Mouse (Mus musculus) adrenal gland (tissue): ENCODE measurements around the gene Ring1.

Source experiments
- intact Hi-C: fragments of 180-260 bp; cut with DNase I; formaldehyde crosslinking; loops from one replicate; pipeline ENCODE4 v1.15.1; 2025
- long read RNA-seq, 2 experiments: library from polyadenylated mRNA; unstranded; transcript quantifications; one replicate each; pipeline ENCODE4 v2.0.0; 2020; ENCODE audit warnings: borderline replicate concordance in 1 of 2; ENCODE audit not compliant: insufficient replicate concordance in 1 of 2

The Ring1 gene
- long read RNA-seq, experiment 1, transcript Ring1-201 (7 exons, 2,034 nt), result major isoform, 12 of 13 reads
- long read RNA-seq, experiment 1, partial matches to known transcripts, result 1 of 13 reads
- long read RNA-seq, experiment 1, other reads (novel, unspliced or antisense), result 0 of 13 reads
- long read RNA-seq, experiment 2, transcript Ring1-201 (7 exons, 2,034 nt), result major isoform, 5 of 6 reads
- long read RNA-seq, experiment 2, partial matches to known transcripts, result 1 of 6 reads
- long read RNA-seq, experiment 2, other reads (novel, unspliced or antisense), result 0 of 6 reads

DNA sequence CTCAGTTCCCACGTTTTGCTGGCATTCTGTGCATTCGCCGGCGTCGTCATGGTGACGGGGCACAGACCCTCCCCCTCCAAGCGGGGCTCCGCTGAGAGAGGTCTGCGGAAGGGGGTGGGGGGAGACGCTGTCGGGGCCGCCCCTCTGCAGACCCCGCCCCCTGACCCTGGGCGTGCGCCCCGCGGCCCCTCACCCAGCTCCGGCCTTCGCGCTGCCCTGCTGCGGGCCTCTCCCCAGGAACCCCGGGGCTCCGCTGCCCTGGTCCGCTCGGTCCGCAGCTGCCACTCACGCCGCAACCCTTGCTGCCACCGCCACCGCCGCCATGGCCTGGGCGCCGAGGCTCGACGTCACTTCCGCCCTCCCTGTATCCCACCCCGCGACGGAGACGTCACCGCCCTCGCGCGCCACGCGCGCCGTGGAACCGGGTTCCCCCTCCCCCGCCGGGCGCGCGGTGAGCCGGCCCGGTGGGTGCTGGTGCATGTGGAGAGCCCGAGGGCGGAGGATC, at the start of gene Ring1:
Gene Ring1 (minus strand): TSS at position 364 of the 505 bp plus-strand sequence.
- intact Hi-C loops, result no loop called here

DNA sequence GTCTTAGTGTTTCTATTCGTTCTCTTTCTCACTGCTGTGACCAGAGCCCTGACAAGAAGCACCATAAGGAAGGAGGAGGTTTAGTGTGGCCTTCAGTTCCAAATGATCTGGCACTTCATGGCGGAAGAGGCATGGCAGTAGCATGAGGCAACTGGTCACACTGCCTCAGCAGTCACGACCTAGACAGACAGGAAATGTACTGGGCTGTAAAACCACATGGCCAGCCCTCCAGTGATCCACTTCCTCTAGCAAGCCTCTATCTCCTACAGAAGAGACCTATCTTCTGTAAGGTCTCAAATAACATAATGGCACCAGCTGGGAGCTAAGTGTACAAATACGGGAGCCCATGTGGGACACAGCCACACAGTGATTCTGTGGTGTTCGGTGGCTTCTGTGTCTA, 47.6 kb upstream of the Ring1 start:
- intact Hi-C loops, result loop anchor here (10.0 kb wide), 1 partner anchor 163 kb away; the partner anchor contains the start of gene H2-Ob

DNA sequence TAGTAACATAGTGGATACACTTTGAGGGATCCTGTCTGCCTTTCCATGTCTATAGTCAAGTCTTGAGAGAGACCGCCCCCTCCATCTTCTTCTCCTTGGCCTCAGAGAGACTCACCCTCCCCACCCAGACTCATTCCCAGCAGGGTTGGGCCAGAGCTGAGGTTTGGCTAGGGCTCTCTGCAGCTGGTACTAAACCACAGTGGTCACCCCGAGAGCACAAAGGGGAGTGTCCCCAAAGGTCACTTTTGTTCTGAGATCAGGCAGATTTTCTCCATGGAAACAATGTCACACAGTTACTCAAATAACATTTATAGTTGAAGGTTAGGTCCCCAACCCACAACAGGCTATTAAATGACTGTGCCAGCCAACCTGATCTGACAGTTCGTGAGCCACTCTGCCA, 44.4 kb upstream of the Ring1 start:
- intact Hi-C loops, result no loop called here

DNA sequence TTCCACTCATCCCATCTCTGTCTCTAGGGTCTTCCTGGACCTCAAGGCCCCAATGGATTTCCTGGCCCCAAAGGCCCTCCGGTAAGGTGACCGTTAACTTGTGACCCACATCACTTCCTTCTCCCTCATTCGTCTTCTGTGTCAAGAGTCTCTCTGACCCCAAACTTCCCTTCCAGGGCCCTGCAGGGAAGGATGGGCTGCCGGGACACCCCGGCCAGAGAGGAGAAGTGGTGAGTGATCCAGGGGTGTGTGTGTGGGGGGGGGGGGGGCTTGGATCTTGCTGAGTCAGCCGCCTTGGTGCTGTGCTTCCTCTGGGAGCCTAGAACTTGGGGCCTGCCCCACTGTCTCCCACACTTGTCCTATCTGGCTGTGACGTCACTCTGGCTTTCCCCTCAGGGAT, 32.7 kb upstream of the Ring1 start:
- intact Hi-C loops, result no loop called here

DNA sequence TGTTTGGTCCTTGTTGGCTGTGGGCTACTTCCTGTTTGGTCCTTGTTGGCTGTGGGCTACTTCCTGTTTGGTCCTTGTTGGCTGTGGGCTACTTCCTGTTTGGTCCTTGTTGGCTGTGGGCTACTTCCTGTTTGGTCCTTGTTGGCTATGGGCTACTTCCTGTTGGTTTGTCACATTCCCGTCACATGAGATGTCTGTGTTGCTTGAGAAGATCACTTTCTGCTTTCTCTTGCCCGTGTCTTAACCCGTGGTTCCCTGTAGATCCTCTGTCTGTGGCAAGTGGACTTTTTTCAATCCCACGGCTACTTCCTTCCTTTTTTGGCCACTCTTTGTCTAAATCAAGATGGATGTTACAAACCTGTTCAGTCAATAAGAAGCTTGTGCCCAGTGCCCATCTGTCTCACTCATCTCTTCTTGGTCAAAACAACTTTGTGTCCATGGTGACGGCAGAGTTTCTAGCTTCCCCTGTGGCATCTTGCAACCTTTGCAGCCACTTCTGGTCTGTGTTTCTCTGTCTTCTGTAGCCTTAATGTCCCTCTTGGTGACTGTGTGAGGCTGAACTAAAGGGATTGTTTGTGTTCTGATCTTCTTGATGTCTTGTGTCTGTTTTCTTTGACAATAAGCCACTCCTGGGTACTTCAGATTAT, 23.0 kb upstream of the Ring1 start:
- intact Hi-C loops, result no loop called here

DNA sequence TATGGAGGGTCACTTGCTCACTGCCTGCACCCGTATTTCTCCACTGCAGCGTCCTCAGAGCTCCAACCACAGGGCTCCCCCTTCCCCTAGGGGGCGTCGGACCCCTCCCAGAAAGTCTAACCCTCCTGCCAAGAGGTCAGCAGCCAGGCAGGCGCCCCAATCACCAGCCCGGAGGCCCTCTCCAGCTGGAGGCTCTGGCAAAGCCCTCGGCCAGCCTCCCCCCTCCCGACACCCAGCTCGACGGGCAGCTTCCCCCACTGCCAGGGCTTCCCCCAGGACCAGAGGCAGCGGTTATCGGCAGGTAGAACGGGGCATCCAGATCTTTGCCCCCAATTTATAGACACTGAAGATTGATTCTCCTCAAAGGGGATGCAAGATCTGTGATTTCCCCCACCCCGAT, 21.5 kb upstream of the Ring1 start:
- intact Hi-C loops, result no loop called here

DNA sequence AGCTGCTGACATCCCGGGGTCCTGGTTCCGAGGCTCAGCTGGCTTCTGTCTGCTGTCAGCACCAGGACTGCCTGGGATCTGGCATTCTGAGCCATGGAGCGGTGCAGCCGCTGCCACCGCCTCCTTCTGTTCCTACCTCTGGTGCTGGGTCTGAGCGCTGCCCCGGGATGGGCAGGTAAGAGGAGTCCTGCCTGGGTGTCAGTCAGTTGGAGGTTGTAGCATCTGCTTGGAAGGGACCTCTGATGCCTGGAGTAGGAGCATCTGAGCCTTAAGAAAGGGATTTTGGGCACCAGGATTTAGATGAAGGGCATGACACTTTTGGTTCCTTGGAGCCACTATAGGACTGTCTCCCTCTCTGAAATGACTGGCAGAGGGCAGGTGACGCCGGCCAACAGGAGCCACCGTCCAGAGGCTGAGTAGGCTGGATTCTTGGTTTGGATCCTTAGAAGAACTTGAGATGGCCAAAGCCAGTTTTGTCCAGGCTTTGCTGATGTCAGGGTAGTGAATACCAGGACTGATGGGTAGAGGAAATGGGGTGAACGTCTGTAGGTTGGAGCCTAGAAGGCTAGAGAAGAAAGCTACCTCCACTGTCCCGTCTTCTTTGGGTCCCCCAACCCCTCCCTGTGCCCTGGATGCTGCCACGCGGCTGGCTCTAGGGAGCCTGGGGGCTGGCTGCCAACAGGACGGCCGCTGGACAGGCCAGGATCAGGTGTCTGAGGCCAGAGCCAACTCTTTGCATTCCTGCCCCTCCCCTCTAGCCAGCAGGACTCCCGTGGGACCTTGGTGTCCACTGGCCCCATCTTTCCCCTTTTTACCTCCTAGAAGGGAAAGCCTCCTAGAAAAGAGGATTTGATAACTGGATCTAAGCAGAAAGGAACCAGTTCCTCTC, 15.3 kb upstream of the Ring1 start:
- intact Hi-C loops, result loop anchor here (5.0 kb wide), 1 partner anchor 77 kb away; the partner anchor contains the start of gene H2-DMa

DNA sequence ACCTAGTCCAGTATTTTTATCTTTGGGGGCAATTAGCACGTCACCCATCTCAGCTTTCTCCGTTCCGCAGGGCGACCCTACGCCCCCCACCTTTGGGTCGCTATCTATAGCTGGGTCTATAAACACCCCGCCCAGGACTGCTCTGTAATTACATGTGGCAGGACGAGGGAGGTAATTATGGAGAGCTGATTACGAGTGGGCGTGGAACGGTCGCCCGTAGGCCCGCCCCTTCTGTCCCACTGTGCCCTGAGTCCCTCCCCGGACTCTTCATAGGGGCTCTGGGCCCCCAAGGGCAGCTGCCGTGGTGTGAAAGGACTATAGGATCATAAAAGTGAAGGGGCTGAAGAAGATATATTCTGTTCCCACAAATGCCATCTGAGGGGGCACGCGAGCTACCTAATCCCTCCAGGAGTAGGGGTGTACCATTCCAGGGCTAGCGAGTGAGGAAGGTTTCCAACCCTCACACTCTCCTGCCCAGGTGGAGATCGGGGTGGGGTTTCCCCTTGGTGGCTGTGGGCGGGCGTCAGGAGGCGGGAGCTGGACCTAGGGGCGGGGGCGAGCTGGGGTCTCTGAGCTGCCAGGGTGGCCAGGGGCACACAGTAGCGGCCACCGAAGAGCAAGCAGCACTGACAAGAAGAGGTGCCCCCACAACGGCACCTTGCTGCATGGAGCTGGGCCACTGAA, 14.5 kb upstream of the Ring1 start, which contains the start of gene Col11a2:
Gene Col11a2 (plus strand): TSS at position 560 of the 684 bp plus-strand sequence.
- intact Hi-C loops, result loop anchor here (5.0 kb wide), 1 partner anchor 78 kb away; the partner anchor contains the start of gene H2-DMa

DNA sequence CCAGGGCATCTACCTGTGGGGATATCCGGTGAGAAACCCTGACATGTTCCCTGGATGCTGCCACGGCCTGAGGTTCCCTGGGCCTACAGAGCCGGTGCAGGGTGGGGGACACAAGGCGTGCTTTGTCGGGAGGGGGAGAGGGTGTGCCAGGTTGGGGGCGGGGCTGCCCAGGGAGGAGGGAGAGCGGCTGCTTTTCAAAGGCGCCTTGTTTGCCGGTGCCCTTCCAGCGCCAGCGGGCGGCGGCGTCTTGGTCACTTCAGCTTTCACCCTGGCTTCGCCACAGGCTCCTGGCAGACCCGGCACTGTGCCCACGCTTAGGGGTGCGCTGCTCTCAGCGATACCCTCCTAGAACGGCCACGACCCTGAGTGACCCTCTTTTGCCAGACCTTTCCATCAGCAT, 14.0 kb upstream of the Ring1 start:
- intact Hi-C loops, result loop anchor here (5.0 kb wide), 1 partner anchor 79 kb away; the partner anchor contains the start of gene H2-DMa

DNA sequence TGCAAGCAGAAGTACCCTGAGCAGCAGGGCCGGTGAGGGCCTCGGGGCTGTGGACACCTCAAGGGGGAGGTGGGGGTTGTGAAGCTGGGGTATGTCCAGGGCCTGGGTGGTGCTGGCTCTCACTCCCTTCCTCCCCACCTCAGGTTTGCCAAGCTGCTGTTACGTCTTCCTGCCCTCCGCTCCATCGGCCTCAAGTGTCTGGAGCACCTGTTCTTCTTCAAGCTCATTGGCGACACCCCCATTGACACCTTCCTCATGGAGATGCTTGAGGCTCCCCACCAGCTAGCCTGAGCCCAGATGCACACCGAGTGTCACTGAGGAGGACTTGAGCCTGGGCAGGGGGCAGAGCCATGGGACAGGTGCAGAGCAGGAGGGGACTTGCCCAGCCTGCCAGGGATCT, 12.8 kb upstream of the Ring1 start:
- intact Hi-C loops, result loop anchor here (5.0 kb wide), 1 partner anchor 80 kb away; the partner anchor contains the start of gene H2-DMa

DNA sequence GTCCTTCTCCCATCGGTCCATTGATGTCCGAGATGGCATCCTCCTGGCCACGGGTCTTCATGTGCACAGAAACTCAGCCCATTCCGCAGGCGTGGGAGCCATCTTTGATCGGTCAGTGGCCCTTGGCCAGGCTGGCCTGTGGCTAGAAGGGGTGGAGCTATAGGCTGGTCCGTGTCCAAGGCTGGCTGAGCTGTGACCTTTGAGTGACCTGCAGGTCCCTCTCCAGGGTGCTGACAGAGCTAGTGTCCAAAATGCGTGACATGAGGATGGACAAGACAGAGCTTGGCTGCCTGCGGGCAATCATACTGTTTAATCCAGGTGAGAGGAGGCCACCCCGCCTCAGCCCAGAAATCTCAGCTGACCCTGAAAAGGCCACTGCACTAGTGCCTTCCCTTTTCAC, 12.2 kb upstream of the Ring1 start:
- intact Hi-C loops, result loop anchor here (5.0 kb wide), 1 partner anchor 81 kb away; the partner anchor contains the start of gene H2-DMa

DNA sequence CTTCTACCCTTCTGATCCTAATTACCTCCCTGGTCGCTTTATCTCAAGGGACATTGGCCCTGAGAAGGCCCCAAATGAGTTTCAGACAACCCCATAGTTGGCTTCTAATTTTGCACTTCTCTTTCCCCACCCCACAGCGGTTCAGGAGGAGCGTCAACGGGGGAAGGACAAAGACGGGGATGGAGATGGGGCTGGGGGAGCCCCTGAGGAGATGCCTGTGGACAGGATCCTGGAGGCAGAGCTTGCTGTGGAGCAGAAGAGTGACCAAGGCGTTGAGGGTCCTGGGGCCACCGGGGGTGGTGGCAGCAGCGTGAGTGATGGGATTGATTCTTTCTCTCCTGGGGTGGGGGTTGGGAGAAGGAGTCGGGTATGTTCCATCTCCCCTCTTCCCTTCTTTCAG, 11.0 kb upstream of the Ring1 start:
- intact Hi-C loops, result loop anchor here (5.0 kb wide), 1 partner anchor 82 kb away; the partner anchor contains the start of gene H2-DMa

DNA sequence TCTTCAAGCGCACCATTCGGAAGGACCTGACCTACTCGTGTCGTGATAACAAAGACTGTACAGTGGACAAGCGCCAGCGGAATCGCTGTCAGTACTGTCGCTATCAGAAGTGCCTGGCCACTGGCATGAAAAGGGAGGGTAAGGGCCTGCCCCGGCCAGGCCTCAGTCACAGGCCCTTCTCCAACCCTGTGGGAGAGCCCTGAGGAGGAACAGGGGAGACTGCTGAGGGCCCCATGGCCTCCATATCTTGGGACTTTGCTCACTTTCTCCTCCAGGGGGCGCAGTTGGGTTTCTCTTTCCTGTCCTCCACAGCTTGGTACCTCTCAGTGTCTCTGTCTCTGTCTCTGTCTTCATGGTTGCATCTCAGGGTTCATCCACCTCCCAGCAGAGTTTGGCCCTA, 9.6 kb upstream of the Ring1 start:
- intact Hi-C loops, result no loop called here

DNA sequence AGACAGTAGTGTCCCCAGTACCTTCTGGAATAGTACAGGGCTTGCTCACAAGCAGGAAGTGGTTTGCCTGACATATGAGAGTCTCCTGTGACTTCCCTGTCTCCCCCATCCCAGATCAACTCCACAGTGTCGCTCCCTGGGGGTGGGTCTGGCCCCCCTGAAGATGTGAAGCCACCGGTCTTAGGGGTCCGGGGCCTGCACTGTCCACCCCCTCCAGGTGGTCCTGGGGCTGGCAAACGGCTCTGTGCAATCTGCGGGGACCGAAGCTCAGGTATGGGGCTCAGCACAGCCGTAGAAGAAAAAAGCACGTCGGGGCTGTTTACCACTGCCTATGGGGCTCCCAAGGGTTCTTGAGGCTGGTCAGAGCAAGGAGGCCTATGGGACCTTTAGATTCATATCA, 9.0 kb upstream of the Ring1 start:
- intact Hi-C loops, result no loop called here

DNA sequence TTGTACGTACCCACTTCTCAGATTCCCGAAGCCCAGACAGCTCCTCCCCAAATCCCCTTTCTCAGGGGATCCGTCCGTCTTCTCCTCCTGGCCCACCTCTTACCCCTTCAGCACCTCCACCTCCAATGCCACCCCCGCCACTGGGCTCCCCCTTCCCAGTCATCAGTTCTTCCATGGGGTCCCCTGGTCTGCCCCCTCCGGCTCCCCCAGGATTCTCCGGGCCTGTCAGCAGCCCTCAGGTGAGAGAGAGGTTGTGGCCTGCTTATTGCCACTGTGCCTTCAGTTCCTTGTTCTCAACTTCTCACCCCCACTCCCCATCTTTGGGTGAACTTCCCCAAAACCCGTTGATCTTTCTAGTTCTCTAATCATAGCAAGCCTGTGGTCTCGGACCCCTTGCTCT, 8.3 kb upstream of the Ring1 start:
- intact Hi-C loops, result no loop called here

DNA sequence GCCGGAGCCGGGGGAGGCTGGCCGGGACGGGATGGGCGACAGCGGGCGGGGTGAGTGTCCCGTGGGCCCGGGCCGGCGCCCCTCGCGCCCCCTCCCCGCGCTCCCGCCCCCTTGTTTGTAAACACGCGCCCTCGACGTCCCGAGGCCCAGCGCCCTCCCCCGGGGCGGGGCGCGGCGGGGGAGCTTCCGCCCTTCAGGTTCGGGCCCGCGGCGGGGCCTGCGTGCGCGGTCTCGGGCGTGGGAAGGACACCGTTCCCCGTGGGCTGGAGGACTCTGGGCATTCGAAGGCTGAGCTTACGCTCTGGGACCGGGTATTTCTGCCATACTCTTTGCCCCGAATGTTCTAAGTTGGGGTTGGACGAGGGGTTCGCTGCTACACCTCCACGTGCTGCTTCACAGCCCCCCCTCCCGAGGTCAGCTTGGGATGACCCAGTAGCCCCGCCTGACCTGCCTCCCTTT, 7.7 kb upstream of the Ring1 start:
- intact Hi-C loops, result no loop called here

DNA sequence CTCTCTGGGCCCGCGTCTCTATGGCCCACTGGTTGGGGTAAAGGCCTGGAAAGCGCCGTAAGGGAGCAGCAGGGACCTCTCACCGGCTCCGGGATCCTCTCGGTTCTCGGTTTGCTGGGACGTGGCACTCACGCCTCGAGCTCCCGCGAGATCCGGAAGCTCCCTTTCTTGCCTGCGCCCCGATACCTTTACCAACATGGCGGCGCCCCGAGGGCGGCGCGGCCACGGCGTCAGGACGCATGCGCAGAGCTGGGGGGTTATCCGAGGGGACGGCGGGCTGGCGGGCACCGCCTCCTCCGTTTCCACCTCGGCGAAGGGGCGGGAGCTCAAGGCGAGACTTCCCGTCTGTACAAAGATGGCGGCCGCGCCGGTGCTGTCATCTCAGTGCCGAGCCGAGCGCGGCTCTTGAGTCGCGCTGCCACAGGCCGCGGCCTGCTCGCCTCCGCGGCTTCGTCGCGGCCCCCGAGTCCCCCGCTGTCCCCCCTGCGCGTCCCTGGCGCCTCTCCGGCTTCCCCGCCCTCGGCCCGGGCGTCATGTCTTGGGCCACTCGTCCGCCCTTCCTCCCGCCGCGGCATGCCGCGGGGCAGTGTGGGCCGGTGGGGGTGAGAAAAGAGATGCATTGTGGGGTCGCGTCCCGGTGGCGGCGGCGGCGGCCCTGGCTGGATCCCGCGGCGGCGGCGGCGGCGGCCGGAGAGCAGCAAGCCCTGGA, 7.1 kb upstream of the Ring1 start, which contains the start of the genes Slc39a7 and Rxrb:
Gene Slc39a7 (minus strand): TSS at position 218 of the 709 bp plus-strand sequence.
Gene Rxrb (plus strand): TSS at position 348 of the 709 bp plus-strand sequence.
- intact Hi-C loops, result no loop called here

DNA sequence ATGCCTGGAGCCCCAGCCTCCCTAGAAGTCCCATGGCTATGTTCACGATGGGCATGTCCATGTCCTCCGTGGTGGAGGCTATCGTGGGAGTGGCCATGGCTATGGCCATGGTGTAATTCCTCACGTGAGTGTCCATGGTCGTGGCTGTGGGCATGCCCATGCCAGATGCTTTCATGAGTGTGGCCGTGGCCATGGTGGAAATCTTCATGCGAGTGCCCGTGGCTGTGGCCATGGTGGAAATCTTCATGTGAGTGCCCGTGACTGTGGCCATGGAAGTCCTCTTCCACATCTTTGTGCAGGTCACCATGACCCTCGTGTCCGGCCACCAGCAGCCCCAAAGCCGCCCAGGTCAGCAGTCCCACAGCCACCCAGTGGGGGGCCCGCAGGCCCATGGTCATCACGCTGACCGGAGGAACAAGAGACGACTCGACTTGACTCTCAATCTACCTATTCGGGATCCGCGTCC, 6.4 kb upstream of the Ring1 start:
- intact Hi-C loops, result no loop called here

DNA sequence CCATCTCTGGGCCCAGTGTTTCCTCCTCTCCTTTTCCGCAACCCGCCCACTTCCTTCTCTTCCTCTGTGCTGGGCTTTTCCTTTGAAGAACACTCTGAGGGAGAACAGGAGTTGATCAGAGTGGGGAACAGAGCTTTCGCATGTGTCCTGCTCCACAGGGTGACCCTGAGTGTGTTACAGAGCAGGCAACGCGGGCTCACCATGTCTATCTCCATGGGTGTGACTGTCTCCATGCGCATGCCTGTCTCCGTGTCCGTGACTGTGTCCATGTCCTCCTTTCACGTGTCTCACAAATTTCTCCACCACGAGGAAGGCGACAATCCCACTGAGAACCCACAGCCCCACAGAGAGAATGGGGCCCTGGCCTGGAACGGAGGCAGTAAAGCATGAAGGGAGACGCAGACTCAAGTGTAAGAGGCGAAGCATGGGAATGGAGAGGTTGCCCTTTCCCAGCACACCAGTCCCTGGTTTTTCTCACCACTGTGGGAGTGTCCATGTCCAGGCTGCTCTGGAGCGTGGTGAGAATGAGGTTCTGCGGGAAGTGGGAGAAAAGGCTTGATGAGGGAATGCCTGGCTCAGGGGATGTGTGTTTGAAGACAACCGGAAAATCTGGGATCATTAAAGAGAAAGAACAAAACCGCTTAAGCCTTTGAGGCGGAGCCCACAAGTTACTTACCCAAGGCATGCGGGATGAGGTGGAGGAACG, 5.6 kb upstream of the Ring1 start:
- intact Hi-C loops, result no loop called here
